Mouse (Mus musculus) ES-Bruce4 (cell line): ENCODE results near the gene Peak1.

ENCODE experiments used
- EP300 ChIP-seq: IDR thresholded peaks from 2 replicates; pipeline ENCODE4 v1.6.1; 2011; ENCODE audit warnings: low read depth, low read length; ENCODE audit not compliant: insufficient read depth
- POLR2A ChIP-seq: IDR thresholded peaks from one replicate; pipeline ENCODE4 v1.8.1; 2011; ENCODE audit warnings: low read length; ENCODE audit not compliant: insufficient read depth

GRCm38 (mm10) chr9:56417415-56417947 lies 386 bp downstream of the Peak1 start:
- TF ChIP-seq POLR2A = no peak
- no peak for TF ChIP-seq EP300
